Mouse (Mus musculus) ES-E14 (cell line): ENCODE measurements around the gene Ranbp3.
A peak's percentile ranks its signal among the peaks of the same experiment; 100 is the strongest.

Experiments
- CHD2 ChIP-seq: IDR thresholded peaks from 2 replicates; pipeline ENCODE4 v1.6.1; 2014; ENCODE audit warnings: mild to moderate bottlenecking, low read depth, low read length, inconsistent platforms
- HCFC1 ChIP-seq: IDR thresholded peaks from 2 replicates; pipeline ENCODE4 v1.6.1; 2012; ENCODE audit warnings: low read length, inconsistent platforms, borderline replicate concordance; ENCODE audit not compliant: insufficient read depth
- MAFK ChIP-seq: IDR thresholded peaks from 2 replicates; pipeline ENCODE4 v1.6.1; 2014; ENCODE audit warnings: mild to moderate bottlenecking, low read depth, low read length, inconsistent platforms; ENCODE audit not compliant: insufficient read depth
- ZC3H11A ChIP-seq: IDR thresholded peaks from 2 replicates; pipeline ENCODE4 v1.6.1; 2012; ENCODE audit warnings: low read depth, mild to moderate bottlenecking, inconsistent platforms, low read length, borderline replicate concordance
- ZNF384 ChIP-seq: IDR thresholded peaks from 2 replicates; pipeline ENCODE4 v1.6.1; 2012; ENCODE audit warnings: low read depth, low read length, inconsistent platforms

DNA sequence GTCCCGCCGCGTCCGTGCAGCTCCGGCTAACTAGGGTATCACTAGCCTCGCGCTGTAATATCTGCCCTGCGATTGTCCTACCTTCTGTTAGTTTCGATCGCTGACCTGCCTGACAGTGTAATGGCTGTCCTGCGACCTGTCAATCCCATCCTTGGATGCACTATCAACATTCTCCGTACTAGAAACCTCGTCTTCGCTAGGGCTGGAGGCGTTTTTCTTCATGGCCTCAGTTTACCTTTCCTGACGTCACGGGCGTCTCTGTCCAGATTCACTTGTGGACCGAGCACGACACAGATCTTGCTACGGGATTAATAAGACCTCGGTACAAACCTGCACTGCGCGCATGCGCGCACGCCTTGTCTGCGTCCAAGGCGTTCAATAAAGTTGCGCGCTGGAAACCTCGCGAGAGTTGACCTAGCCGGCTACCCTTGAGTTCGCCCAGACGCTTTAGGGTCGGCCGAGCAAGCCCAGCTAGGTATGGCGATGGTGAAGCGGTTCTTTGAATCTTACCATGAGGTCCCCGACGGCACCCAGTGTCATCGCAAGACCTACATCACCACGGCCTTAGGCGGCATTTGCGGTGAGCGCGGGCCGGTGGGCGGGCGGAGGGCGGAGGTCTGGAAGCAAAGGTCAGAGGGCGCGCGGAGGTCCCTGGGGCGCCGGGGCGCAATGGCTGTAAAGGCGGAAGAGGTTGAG, 44.4 kb downstream of the Ranbp3 start, which contains the start of the genes Ndufa11 and Vmac:
- TF ChIP-seq ZNF384 (peak; percentile 64; the same call in 1 of the 2 replicates), ZC3H11A (no peak), HCFC1 (peak; percentile 73; the same call in 1 of the 2 replicates), CHD2 (peak; percentile 99), MAFK (no peak)
